Mouse (Mus musculus) macrophage (primary cell): ENCODE measurements around the gene Zfp324. TPM values are rescaled to one million over a fixed set of nuclear protein-coding genes. Genes with fewer than 3 reads are reported as not detected.
A peak's percentile ranks its signal among the peaks of the same experiment; 100 is the strongest.

Experiments used
- H3K27ac ChIP-seq: fragments of 350-480 bp; formaldehyde crosslinking; 2 replicates; pipeline ENCODE4 v1.9.0; 2021
- H3K36me3 ChIP-seq: fragments of 350-480 bp; formaldehyde crosslinking; 2 replicates; pipeline ENCODE4 v1.9.0; 2021; ENCODE audit errors: inconsistent target
- H3K4me3 ChIP-seq: fragments of 350-480 bp; formaldehyde crosslinking; 2 replicates; pipeline ENCODE4 v1.9.0; 2021; ENCODE audit errors: inconsistent target
- H3K79me2 ChIP-seq: fragments of 350-480 bp; formaldehyde crosslinking; 2 replicates; pipeline ENCODE4 v1.9.0; 2021; ENCODE audit errors: inconsistent target
- WGBS: methylation state at CpG from one replicate; pipeline ENCODE4 v1.1.7; 2026; ENCODE audit warnings: inconsistent platforms; ENCODE audit not compliant: missing documents; 5-methylcytosine and 5-hydroxymethylcytosine counted together
- polyA plus RNA-seq: library from polyadenylated mRNA; stranded (reverse); fragments of 250-400 nt; gene quantifications from 3 replicates; pipeline ENCODE4 v1.2.4, GENCODE M21; 2018; ENCODE audit warnings: inconsistent platforms

Zfp324 gene
- polyA plus RNA-seq, 1 experiment from 2014 or later: 3.0 TPM

DNA sequence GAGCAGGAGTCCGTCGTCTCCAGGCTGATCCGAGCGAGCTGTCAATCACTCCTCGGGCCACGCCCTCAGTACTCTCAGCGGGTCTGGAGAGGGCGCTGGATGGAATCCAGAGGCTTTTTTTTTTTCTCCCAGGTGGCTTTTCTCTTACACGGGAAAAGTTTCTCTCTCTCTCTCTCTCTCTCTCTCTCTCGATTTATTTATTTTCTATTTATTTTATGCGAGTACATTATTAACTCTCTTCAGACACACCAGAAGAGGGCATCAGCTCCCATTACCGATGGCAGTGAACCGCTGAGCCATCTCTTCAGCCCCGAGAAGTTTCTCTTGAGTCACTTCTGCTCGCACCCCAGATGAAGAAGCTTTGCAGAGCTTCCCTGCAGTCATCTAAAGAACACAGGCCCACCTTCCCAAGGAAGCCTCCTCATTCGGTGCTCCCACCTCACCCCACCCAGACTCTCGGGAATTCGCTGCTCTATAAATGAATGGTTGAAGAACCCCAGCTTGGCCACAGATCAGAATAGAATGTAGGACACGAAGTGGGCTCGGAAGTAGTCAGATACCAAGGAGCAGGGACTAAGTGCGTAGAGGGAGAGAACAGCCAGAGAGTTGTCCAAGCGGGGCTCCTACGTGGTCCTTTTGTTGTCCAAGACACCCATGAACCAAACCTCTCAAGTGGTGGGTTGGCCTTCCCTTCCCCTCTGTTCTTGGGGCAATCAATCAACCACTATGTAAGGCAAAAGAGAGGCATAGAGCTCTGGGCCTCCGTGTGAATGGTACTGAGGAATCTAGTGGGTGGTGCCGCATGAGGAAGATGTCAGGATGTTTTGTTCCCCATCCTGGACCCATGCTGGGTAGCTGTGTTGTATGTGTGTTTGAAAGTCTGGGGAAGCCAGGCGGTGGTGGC lies 44.6 kb downstream of the Zfp324 start, which contains the start of gene Zbtb45:
Gene Zbtb45, minus strand, starts transcription at position 30 of the 904 bp plus-strand sequence.
- Histone ChIP-seq H3K27ac (peak within 1 kb of the TSS; percentile 73), H3K4me3 (peak within 1 kb of the TSS; percentile 93), H3K79me2 (peaks cover 26% of the 10 kb centered on the region), H3K36me3 (peaks cover 17% of the 10 kb centered on the region; the same call in 1 of the 2 replicates)
- WGBS: 22% methylated on average over 24 of the region's 26 CpGs

DNA sequence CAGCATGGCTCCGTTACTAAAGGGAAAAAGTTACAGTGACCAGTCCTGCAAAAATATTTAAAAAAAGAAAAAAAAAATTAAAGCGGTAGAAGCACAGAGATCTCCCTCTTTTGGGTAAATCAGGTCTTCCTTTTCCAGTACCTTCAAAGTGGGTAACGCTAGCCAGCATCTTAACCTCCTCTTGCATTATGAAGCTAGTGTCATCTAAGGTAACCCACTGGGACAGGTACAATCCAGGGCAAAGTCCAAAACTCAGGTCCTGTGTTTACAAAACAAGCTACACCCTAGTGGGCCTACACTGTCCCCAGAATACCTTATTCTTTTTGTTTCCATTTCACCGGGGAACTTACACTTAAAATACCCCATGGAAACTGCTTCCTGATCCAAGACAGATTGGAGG lies 48.0 kb downstream of the Zfp324 start:
- H3K27ac ChIP-seq: no peak overlapping the region
- WGBS: 91% methylated on average over 4 of the region's 4 CpGs
- no peaks in the 10 kb centered on the region for H3K36me3 ChIP-seq
- H3K4me3 ChIP-seq: no peak overlapping the region
- H3K79me2 ChIP-seq: peaks cover 7% of the 10 kb centered on the region

DNA sequence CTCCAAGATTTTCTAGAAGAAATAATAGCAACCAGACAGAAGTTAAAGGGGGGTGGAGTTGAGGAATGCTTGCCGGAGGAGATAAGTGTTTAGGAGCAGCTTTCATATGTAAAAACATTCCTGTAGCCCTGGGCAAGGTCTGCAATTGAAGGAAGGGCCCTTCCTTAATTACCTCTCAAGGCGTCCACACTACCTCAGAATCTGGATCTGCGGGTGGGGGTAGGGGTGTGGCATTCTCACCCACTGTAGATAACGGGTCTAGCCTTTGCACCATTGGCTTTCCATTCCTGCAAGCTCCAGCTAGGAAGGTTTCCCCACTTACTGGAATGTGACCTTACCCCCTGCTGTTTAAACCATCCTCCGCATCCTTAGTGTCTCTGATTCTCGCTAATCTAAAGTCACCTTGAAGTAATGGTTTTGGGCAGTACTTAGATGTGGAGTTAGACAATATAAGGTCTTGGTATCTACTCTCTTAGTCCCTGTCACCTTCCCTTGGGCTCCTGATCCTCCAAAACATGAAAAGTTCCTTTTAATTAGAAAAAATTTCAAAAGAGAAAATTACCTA lies 48.7 kb downstream of the Zfp324 start:
- no peak overlapping the region for H3K27ac ChIP-seq
- 91% methylated on average over 6 of the region's 6 CpGs for whole genome bisulfite sequencing

DNA sequence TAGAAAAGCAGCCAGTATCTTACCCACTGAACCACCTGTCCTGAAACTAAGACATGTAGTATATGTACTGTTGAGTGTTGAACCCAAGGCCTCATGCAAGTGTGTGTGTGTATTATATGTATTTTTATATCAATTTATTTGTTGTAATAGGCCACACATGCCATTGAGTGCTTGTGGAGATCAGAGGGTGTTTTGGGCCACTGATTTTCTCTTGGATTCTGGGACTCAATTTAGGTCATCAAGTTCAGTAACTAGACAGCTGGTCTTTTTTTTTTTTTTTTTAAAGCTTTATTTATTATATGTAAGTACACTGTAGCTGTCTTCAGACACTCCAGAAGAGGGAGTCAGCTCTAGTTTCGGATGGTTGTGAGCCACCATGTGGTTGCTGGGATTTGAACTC lies 49.6 kb downstream of the Zfp324 start:
- H3K79me2 ChIP-seq: no peaks in the 10 kb centered on the region
- no peak overlapping the region for H3K4me3 ChIP-seq
- 83% methylated on average over 1 of the region's 1 CpGs for WGBS
- H3K36me3 ChIP-seq: no peaks in the 10 kb centered on the region
- no peak overlapping the region for H3K27ac ChIP-seq

More for the DNA sequence above, 48.7 kb downstream of the Zfp324 start:
- no peaks in the 10 kb centered on the region for H3K79me2 ChIP-seq
- no peak overlapping the region for H3K4me3 ChIP-seq
- no peaks in the 10 kb centered on the region for H3K36me3 ChIP-seq

DNA sequence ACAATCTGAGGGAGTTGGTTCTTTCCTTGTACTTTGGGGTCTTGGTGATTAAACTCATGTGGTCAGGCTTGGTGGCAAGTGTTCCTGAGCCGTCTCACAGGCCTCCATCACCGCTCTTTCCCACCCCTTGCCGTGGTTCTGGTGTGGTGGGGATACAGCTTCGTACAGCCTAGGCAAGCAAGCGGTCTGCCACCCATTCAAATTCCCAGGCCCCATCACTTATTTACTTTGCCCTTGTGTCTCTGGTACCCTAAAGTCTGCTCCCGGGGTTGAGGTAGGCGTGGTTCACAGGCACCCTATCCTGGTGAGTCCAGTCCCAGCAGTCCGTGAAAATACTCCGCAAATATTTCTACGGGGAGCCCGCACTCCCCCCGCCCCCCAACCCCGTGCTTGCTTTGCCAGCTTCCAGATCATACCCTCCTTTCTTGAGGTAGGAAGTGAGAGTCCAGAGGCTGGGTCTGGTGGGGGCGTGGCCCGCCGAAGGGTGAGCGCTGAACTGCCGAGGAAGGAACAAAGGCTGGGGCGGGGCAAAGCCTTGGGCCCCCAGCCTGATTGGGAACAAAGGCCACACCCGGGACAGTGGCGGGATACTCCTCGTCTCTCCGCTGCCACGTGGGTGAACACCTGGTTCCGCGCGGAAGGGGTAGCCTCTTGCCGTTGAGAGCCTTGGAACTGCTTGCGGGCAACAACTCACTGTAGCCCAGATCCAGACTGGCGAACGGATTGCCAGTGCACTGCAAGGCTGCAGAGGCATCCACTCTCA lies 57.3 kb downstream of the Zfp324 start:
- peaks cover 31% of the 10 kb centered on the region for H3K79me2 ChIP-seq
- WGBS: 7% methylated on average over 31 of the region's 31 CpGs
- peak overlapping the region; percentile 37 for H3K4me3 ChIP-seq
- peak overlapping the region; percentile 62 for H3K27ac ChIP-seq
- peaks cover 18% of the 10 kb centered on the region for H3K36me3 ChIP-seq

Other genes with a start within 250 kb of the Zfp324 start
- gene Vmn2r56, start 230.8 kb upstream of the Zfp324 start, polyA plus RNA-seq: not detected in 3 replicates
- 0.43 to 1.0 TPM (median 0.47 TPM) in 3 replicates for gene Zscan18, start 162.2 kb upstream of the Zfp324 start, polyA plus RNA-seq
- gene Zfp329, start 147.0 kb upstream of the Zfp324 start, polyA plus RNA-seq: 6.3 to 6.9 TPM (median 6.3 TPM) in 3 replicates
- gene Zfp110, start 131.1 kb upstream of the Zfp324 start, polyA plus RNA-seq: 17.3 to 21.6 TPM (median 21.1 TPM) in 3 replicates
- 1.6 to 2.1 TPM (median 1.9 TPM) in 3 replicates for gene Zfp128, start 84.7 kb upstream of the Zfp324 start, polyA plus RNA-seq
- 5.2 to 9.0 TPM (median 7.8 TPM) in 3 replicates for gene Zscan22, start 68.0 kb upstream of the Zfp324 start, polyA plus RNA-seq
- 260 to 917 TPM (median 815 TPM) in 3 replicates for gene Rps5, start 43.5 kb upstream of the Zfp324 start, polyA plus RNA-seq
- gene Rnf225, start 38.4 kb upstream of the Zfp324 start, polyA plus RNA-seq: 0.07 TPM in 1 of 3 replicates, not detected in the others
- 1.6 to 1.8 TPM (median 1.7 TPM) in 3 replicates for gene Zfp446, start 12.0 kb downstream of the Zfp324 start, polyA plus RNA-seq
- gene Slc27a5, start 32.4 kb downstream of the Zfp324 start, polyA plus RNA-seq: not detected in 3 replicates
- 64.2 to 120 TPM (median 85.7 TPM) in 3 replicates for gene Trim28, start 33.3 kb downstream of the Zfp324 start, polyA plus RNA-seq
- 7.4 to 11.7 TPM (median 11.4 TPM) in 3 replicates for gene Zbtb45, start 44.2 kb downstream of the Zfp324 start, polyA plus RNA-seq
- gene Chmp2a, start 69.0 kb downstream of the Zfp324 start, polyA plus RNA-seq: 186 to 358 TPM (median 214 TPM) in 3 replicates
- gene Ube2m, start 72.4 kb downstream of the Zfp324 start, polyA plus RNA-seq: 132 to 209 TPM (median 195 TPM) in 3 replicates
- 0.28 to 0.98 TPM (median 0.39 TPM) in 3 replicates for gene Mzf1, start 88.9 kb downstream of the Zfp324 start, polyA plus RNA-seq
- gene Vmn1r85, start 129.3 kb downstream of the Zfp324 start, polyA plus RNA-seq: not detected in 3 replicates
- not detected in 3 replicates for gene Vmn1r86, start 154.1 kb downstream of the Zfp324 start, polyA plus RNA-seq
- not detected in 3 replicates for gene Vmn1r87, start 174.3 kb downstream of the Zfp324 start, polyA plus RNA-seq
- gene Vmn1r88, start 193.7 kb downstream of the Zfp324 start, polyA plus RNA-seq: not detected in 3 replicates
- not detected in 3 replicates for gene Vmn1r89, start 247.2 kb downstream of the Zfp324 start, polyA plus RNA-seq